Mouse (Mus musculus) thymus, postnatal 0 days (tissue): Measurements from ENCODE around the gene Lamc3. TPM values are rescaled to one million over a fixed set of nuclear protein-coding genes. Genes with fewer than 3 reads are reported as not detected.

ENCODE experiments used
- DNase-seq: peaks from one replicate; pipeline ENCODE4 v3.0.0-alpha.2; 2015; ENCODE audit warnings: low spot score
- polyA plus RNA-seq: library from polyadenylated mRNA; unstranded; fragments of >200 nt; fragmentation: Nextera tagmentation; extraction: Ambion mirVana; gene quantifications from 2 replicates; pipeline ENCODE4 v1.2.1, GENCODE M21; 2015

Lamc3 gene
- 0.09 and 0.21 TPM in 2 replicates for polyA plus RNA-seq

- DNase-seq: peak; percentile 47
Measured at GRCm38 (mm10) chr2:31887030-31887429, at the start of gene Lamc3. Lamc3 (plus strand) TSS chr2:31887291.

- DNase-seq: no peak
Measured at GRCm38 (mm10) chr2:31838868-31839267, 48.2 kb upstream of the Lamc3 start.

GRCm38 (mm10) chr2:31844729-31845136 is 42.4 kb upstream of the Lamc3 start:
- DNase-seq: no peak

- peak; percentile 5 for DNase-seq
Measured at GRCm38 (mm10) chr2:31845512-31845895, 41.6 kb upstream of the Lamc3 start.

- DNase-seq: peak; percentile 31
Measured at GRCm38 (mm10) chr2:31845896-31846691, 41.0 kb upstream of the Lamc3 start, which contains the start of gene Fibcd1. Fibcd1 (minus strand) TSS chr2:31846005.

GRCm38 (mm10) chr2:31846692-31847660 is 40.1 kb upstream of the Lamc3 start:
- peak; percentile 56 for DNase-seq

GRCm38 (mm10) chr2:31847908-31848307 is 39.2 kb upstream of the Lamc3 start:
- peak; percentile 68 for DNase-seq

- no peak for DNase-seq
Measured at GRCm38 (mm10) chr2:31850141-31850540, 37.0 kb upstream of the Lamc3 start.

- DNase-seq: no peak
Measured at GRCm38 (mm10) chr2:31855991-31856390, 31.1 kb upstream of the Lamc3 start.

GRCm38 (mm10) chr2:31857180-31857579 is 29.9 kb upstream of the Lamc3 start:
- DNase-seq: no peak

GRCm38 (mm10) chr2:31858500-31858899 is 28.6 kb upstream of the Lamc3 start:
- DNase-seq: no peak

- no peak for DNase-seq
Measured at GRCm38 (mm10) chr2:31862919-31863318, 24.2 kb upstream of the Lamc3 start.

- DNase-seq: no peak
Measured at GRCm38 (mm10) chr2:31863766-31864165, 23.3 kb upstream of the Lamc3 start.

- no peak for DNase-seq
Measured at GRCm38 (mm10) chr2:31864891-31865290, 22.2 kb upstream of the Lamc3 start.

- DNase-seq: no peak
Measured at GRCm38 (mm10) chr2:31865322-31865721, 21.8 kb upstream of the Lamc3 start.

GRCm38 (mm10) chr2:31865794-31866193 is 21.3 kb upstream of the Lamc3 start:
- DNase-seq: no peak

GRCm38 (mm10) chr2:31867773-31868537 is 19.1 kb upstream of the Lamc3 start:
- no peak for DNase-seq

GRCm38 (mm10) chr2:31868538-31869164 is 18.4 kb upstream of the Lamc3 start:
- DNase-seq: no peak

GRCm38 (mm10) chr2:31869692-31870091 is 17.4 kb upstream of the Lamc3 start:
- DNase-seq: no peak

- DNase-seq: no peak
Measured at GRCm38 (mm10) chr2:31870683-31871082, 16.4 kb upstream of the Lamc3 start.
